In the genomic region with DNA sequence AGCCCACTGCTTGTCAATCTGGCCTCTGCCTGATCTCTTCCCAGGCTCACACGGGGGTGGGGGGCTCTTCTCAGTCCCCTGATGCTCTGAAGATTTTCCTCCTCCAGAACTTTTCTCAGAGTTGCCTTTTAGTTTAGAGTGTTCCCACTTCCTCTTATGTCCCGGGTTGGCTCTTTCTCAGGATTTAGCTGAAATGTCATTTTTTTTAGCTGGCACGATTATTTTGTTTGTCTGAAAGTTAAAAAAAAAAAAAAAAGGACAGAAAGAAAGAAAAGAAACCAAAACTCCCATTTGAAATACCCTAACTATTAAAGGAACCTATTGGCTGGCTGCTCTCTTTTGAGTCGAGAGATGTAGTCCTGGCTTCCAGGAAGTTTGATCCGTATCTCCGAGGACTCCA, we compare ENCODE assay signal across 21 mouse cellular contexts. TPM values are rescaled to one million over a fixed set of nuclear protein-coding genes. Genes with fewer than 3 reads are reported as not detected.
DNase-seq lines count a peak whose midpoint lies in the region; ATAC-seq and TF ChIP-seq lines count a peak whose summit lies in the region.
"Had no signal": no experiment of that assay in that cellular context is flagged by ENCODE, and none has a peak within 500 bp of the region (broad histone marks: within the 10 kb centered on the region; RNA-seq: fewer than 3 reads in every experiment).

No protein-coding gene starts in this region.

- H3K4me1 ChIP-seq in lung, embryonic 14.5 days (ENCODE audit: insufficient read depth), result peaks cover 16% of the 10 kb centered on the region
- no peaks in the 10 kb centered on the region for H3K4me1 ChIP-seq in lung, postnatal 0 days (ENCODE audit: insufficient read depth, low read depth, low read length)
- H3K4me1 ChIP-seq in bone marrow macrophage, adult 2 months (ENCODE audit: control insufficient read depth, insufficient read depth, low read length), result peaks cover 11% of the 10 kb centered on the region
- H3K4me1 ChIP-seq: forebrain, embryonic 10.5 days; forebrain, embryonic 13.5 days; hindbrain, embryonic 12.5 days; hindbrain, embryonic 15.5 days had no signal

- no peak overlapping the region for H3K27ac ChIP-seq in lung, embryonic 14.5 days (ENCODE audit: low read depth)
- H3K27ac ChIP-seq in lung, postnatal 0 days (ENCODE audit: low read length), result no peak overlapping the region
- peak overlapping the region; percentile 47 for H3K27ac ChIP-seq in bone marrow macrophage, adult 2 months (ENCODE audit: insufficient read depth, low read depth, low read length)
- H3K27ac ChIP-seq: forebrain, embryonic 10.5 days; forebrain, embryonic 13.5 days; hindbrain, embryonic 12.5 days; hindbrain, embryonic 15.5 days had no signal

- no peak for TF ChIP-seq CTCF in lung, embryonic 14.5 days (IDR thresholded peaks at IDR 0.05; ENCODE audit: low read depth)
- no peak for TF ChIP-seq CTCF in lung, postnatal 0 days (IDR thresholded peaks at IDR 0.05)
- TF ChIP-seq CTCF in bone marrow macrophage, adult 2 months (IDR thresholded peaks at IDR 0.05; ENCODE audit: low read depth, low read length), result no peak

- no peaks in the 10 kb centered on the region for H3K27me3 ChIP-seq in lung, embryonic 14.5 days (ENCODE audit: insufficient read depth, low read length)
- H3K27me3 ChIP-seq in lung, postnatal 0 days (replicated peaks; ENCODE audit: insufficient read depth, low read length), result no peaks in the 10 kb centered on the region
- H3K27me3 ChIP-seq: forebrain, embryonic 13.5 days; hindbrain, embryonic 12.5 days; hindbrain, embryonic 15.5 days had no signal

- no peaks in the 10 kb centered on the region for H3K9me3 ChIP-seq in lung, embryonic 14.5 days (ENCODE audit: low read depth, low read length)
- no peaks in the 10 kb centered on the region for H3K9me3 ChIP-seq in lung, postnatal 0 days (ENCODE audit: low read length)
- H3K9me3 ChIP-seq: forebrain, embryonic 10.5 days; forebrain, embryonic 13.5 days; hindbrain, embryonic 12.5 days; hindbrain, embryonic 15.5 days had no signal

- ATAC-seq in lung, embryonic 14.5 days (ENCODE audit: insufficient read depth), result no peak
- no peak for ATAC-seq in lung, postnatal 0 days
- ATAC-seq: forebrain, embryonic 13.5 days; forebrain, embryonic 16.5 days had no signal

- 50% methylated on average over 6 of the region's 6 CpGs for WGBS in lung, embryonic 14.5 days
- WGBS in lung, postnatal 0 days, result 43% methylated on average over 6 of the region's 6 CpGs

- DNase-seq in lung, embryonic 14.5 days, result peak; percentile 65
- DNase-seq in lung, postnatal 36 days, result no peak
- DNase-seq in lung, postnatal 0 days (ENCODE audit: low spot score), result peak; percentile 30
- DNase-seq in lung, postnatal 4 days, result no peak
- DNase-seq in layer of hippocampus, postnatal 14 days (ENCODE audit: low spot score in 2 of 2), result no peak
- DNase-seq in kidney, postnatal 36 days, result no peak
- DNase-seq: adrenal gland, adult 2 months; adrenal gland, postnatal 14 days; B cell, adult 2 months; cerebellum, adult 18-20 months; cerebellum, adult 9-10 months; cerebellum, postnatal 14 days; gastrocnemius, postnatal 10 days; gastrocnemius, postnatal 36 days had no signal

- no peak for TF ChIP-seq POLR2A in bone marrow macrophage, adult 2 months (IDR thresholded peaks at IDR 0.05; ENCODE audit: borderline replicate concordance, low read depth, low read length)

- no peak overlapping the region for H3K9ac ChIP-seq in lung, embryonic 14.5 days
- H3K9ac ChIP-seq in lung, postnatal 0 days (replicated peaks; ENCODE audit: low read depth), result no peak overlapping the region
- H3K9ac ChIP-seq: forebrain, embryonic 13.5 days; hindbrain, embryonic 12.5 days; hindbrain, embryonic 15.5 days had no signal

- H3K4me3 ChIP-seq in lung, embryonic 14.5 days (ENCODE audit: low read depth, low read length), result no peak overlapping the region
- H3K4me3 ChIP-seq in lung, postnatal 0 days (ENCODE audit: low read depth, low read length), result no peak overlapping the region
- no peak overlapping the region for H3K4me3 ChIP-seq in bone marrow macrophage, adult 2 months (ENCODE audit: insufficient read depth, low read length)
- H3K4me3 ChIP-seq: forebrain, embryonic 10.5 days; forebrain, embryonic 13.5 days; hindbrain, embryonic 12.5 days; hindbrain, embryonic 15.5 days had no signal

- no peaks in the 10 kb centered on the region for H3K36me3 ChIP-seq in lung, embryonic 14.5 days (ENCODE audit: insufficient read depth)
- H3K36me3 ChIP-seq in lung, postnatal 0 days (ENCODE audit: insufficient read depth, low read length), result no peaks in the 10 kb centered on the region
- H3K36me3 ChIP-seq: forebrain, embryonic 10.5 days; hindbrain, embryonic 12.5 days; hindbrain, embryonic 15.5 days had no signal

- no peak overlapping the region for H3K4me2 ChIP-seq in lung, embryonic 14.5 days
- H3K4me2 ChIP-seq in lung, postnatal 0 days (replicated peaks; ENCODE audit: low read depth, low read length), result no peak overlapping the region
- H3K4me2 ChIP-seq: forebrain, embryonic 13.5 days; heart, embryonic 11.5 days; hindbrain, embryonic 12.5 days; hindbrain, embryonic 15.5 days had no signal

- TF ChIP-seq EP300 in lung, postnatal 0 days (IDR thresholded peaks at IDR 0.05), result no peak

RNA-seq across cellular contexts. Expression of a gene that starts 40.4 kb away (rescaled TPM):
- 10.3 and 10.9 TPM in 2 replicates for polyA plus RNA-seq in lung, embryonic 14.5 days (2014; fragmentation: Nextera tagmentation; extraction: Ambion mirVana)
- 13.3 and 15.1 TPM in 2 replicates for polyA plus RNA-seq in lung, postnatal 0 days (2015; fragmentation: Nextera tagmentation; extraction: Ambion mirVana)
- polyA plus RNA-seq in bone marrow macrophage, adult 2 months (2012; ENCODE audit: insufficient read depth, insufficient read length, missing spikeins), result 259 and 262 TPM in 2 replicates
- 10 to 100 TPM; 10.2 to 17.0 TPM for total RNA-seq in layer of hippocampus, postnatal 14 days (2021)

Comparison
In these comparisons a context has a peak if more than half of its experiments do, and no peak if none do; other contexts are left out.
1. DNase-seq: peak in lung, embryonic 14.5 days (single experiment) and lung, postnatal 0 days (single experiment); none in lung, postnatal 36 days (single experiment), lung, postnatal 4 days (0 of 2), layer of hippocampus, postnatal 14 days (0 of 2) and kidney, postnatal 36 days (0 of 2).
2. RNA of a gene that starts 40.4 kb away (polyA plus RNA-seq): 259 to 262 TPM in bone marrow macrophage, adult 2 months; 13.3 to 15.1 TPM in lung, postnatal 0 days and 10.3 to 10.9 TPM in lung, embryonic 14.5 days; every median in the first group is over 10 times any median in the second.